Mouse (Mus musculus): ENCODE data around the gene Ano1.

The Ano1 gene

DNA sequence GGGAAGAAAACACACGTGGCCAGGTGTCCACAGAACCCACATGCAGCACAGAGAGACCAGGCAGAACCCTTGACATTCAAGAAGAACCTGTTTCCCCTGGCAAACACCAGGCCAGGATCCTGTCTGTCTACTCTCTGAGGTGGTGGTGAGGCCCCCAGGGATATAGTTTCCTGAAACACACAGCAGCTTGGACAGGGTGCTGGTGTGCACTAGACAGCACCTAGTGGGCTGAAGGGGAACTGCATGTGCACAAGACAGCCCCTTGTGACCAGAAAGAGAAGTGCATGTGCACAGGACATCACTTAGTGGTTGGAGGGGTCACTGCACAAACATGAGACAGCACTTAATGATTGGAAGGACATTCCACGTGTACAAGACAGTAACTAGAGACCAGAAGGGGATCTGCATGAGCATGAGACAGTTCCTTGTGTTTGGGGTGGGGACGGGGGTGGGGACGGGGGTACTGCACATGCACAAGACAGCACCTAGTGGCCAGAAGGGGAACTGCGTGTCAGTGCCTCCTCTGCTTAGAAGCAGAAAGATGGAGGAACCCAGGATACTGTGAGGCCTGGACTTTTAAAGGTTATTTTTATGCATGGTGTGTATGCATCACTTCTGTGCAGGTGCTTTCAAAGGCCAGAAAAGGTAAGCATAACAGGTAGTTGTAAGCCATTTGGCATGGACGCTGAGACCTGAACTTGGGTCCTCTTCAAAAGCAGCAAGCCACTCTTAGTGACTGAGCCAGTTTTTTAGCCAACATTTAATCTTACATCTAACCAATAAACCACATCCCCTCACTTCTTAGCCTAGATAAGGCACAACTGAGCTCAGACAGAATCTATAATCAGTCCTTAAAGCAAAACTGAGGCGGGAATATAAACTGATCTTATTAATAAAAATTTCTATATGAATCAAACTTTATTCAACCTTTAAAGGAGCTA lies 54.7 kb downstream of the Ano1 start:
- peak; percentile 64 for DNase-seq

DNA sequence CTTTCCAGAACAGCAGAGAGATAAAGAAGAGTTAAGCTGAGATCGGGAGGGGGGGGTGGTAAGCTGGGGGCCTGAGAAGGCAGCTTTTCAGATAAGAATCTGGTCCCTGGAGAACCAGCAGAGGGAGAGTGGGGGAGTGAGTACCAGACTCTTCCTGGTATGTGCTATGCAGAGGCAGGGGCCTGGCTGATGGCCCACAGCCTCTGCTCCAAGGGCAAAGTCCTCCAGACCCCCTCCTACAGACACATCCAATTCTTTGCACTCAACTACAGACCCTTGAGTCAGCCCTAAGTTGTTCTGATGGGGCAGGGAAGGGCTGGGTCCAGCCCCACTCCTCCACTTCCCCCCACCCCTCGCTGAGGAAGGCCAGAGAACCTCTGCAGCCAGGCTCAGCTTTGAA lies 61.9 kb downstream of the Ano1 start:
- no peak for DNase-seq

DNA sequence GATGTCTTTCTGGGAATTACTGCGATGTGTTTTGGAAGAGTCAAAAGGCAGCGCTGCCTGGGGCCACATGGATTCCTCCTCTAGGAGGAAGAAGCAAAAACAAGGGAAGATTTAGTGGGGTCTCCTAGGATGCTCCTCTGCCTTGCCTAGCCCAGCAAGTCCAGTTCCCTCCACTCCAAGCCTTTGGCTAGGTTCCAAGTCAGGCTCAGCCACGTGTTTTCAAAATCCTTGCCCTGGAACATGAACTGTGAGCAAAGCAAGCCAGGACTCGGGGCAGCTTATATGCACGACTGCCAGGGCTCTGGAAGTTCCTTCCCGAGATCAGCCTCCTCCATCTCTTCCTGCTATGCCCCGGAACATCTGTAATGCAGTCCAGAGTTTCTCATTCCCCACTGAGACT lies 62.6 kb downstream of the Ano1 start:
- DNase-seq = no peak

DNA sequence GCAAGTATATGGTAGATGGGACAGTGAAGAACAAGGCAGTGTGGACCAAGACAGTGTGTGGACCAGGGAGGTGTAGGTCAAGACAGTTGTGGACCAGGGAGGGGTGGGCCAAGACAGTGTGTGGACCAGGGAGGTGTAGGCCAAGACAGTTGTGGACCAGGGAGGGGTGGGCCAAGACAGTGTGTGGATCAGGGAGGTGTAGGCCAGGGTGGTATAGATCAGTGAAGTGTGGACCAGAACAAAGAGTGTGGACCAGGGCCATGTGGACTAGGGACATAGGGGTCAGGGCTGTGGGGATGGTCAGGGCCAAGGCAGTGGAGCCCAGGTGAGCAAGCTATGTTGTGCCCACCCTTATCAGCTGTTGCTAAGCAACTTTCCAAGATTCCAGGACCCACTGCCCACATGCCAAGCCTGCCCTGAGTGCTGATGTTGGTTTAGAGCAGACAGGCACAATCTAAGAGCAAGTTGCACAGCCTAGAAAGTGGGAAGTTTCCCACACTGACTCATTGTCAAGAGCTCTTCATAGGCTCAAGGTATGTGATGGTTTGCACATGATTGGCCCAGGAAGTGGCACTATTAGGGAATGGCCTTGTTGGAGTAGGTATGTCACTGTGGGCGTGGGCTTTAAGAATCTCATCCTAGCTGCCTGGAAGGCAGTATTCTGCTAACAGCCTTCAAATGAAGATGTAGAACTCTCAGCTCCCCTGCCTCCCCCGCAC lies 64.0 kb downstream of the Ano1 start:
- no peak for DNase-seq

DNA sequence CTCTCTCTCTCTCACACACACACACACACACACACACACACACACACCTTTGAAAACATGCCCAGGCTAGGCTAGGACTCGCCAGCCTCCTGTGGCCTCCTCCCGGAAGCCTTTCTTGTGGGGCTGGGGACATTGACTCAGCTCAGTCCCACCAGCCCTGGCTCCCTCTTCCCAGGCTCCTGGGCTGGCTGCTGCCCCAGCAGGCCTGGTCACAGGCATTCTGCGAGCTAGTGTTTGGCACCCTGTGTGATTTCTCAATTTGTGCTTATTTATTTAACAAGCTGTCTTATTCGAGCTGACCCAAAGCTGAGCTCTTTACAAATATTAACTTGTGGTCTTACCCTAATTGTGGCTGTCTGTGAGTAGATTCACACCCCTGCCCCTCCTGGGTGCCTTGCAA lies 66.8 kb downstream of the Ano1 start:
- no peak for DNase-seq

DNA sequence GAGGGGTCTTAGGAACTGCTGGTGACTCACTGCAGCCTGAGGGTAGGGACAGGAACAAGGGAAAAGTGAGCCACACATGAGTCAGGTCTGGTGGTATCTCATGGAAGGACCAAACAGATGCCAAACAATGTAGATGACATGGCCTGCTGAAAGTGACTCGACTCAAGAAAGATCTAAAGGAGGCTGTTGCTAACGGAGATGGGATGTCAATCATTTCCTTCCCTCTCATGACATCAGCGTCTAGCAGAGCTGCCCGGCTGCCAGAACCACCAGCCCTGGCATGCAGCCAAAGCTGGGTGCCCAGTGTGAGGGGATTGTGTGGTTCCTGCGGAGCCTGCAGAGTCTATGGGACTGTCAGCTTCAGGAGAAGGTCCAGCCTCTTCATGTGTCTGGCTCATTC lies 67.3 kb downstream of the Ano1 start:
- no peak for DNase-seq

DNA sequence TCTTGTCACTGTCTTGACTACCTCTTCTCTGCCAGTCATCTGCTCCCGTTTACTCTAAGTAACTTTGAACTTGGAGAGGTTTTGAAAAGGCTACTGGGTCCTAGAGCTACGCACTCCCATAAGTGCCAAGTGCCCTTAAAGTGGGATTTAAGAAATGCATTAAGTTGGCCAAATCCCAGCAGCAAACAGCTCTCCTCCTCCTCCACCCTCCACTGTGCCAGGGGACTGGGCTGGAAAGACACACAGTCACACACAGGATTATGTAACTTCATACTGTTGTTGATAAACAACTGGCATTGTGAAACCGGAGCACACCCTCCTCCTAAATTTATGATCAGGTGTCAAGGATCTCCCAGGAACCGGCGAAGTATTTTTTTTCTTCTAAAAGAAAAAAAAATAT lies 71.7 kb downstream of the Ano1 start:
- DNase-seq = no peak

DNA sequence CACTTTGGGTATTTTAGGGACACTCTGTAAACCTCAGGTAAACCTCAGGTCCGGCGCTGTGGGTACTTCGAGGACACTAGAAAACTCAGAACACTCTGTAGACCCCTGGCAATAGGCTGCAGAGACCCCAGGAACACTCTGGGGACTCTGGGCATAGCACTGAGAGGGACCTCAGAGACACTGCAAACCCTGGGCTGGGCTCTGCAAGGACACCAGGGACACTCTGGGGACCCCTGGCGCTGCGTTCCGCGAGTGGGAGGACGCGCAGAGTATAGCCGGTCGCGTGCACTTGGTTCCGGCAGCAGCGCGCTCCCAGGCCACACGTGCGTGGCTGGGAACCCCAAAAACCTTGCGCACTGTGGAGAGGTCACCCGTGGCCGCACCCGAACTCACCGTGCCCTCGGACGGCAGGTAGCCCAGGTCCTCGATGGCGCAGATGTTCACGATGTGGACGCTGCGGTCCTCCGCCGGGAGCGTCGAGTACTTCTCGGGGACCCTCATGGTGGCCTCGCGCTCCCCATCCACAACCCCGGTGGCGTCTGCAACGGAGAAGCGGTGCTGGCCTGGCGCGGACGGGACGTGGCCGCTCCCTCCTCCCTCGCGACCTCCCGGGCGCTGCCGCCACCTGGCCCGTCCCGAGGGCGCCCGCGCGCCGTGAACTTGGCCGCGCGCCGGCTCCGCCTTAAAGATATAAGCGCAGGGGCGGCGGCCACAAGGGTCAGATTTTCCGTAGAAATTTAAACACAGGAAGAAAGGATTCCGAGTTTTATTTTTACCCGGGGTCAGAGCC lies 73.3 kb downstream of the Ano1 start:
- no peak for DNase-seq

DNA sequence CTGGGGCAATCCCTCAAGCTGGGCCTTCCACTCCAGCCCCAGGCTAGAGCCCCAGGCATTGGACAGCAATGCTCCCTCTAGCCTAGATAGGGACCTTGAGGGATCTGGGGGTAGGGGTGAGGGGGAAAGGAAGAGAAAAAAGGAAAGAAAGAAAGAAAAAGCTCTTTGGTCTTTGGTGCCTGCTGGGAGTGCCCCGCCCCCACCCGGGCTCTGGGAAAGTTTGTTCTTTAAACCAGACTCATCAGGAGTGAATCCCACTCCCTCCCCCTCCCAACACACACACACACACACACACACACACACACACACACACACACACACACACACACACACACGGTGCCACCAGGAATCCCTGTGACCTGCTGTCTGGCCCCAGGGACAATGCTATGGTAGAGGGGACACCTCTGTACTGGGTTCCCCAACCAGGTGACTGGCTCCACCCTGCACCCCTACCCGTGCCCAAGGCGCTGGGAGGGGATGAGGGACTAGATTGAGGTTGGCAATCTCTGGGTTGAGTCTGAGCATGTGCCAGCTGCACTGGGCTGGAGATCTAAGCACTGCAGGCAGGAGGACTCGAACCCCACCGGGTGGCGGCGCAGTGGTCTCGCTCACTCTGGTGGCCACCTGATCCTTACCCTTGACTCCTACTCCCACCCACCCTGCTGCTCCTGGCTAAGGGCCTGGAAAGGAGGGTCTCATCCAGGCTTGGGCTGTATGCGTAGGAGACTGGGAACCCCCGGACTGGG lies 74.3 kb downstream of the Ano1 start:
- DNase-seq = no peak

DNA sequence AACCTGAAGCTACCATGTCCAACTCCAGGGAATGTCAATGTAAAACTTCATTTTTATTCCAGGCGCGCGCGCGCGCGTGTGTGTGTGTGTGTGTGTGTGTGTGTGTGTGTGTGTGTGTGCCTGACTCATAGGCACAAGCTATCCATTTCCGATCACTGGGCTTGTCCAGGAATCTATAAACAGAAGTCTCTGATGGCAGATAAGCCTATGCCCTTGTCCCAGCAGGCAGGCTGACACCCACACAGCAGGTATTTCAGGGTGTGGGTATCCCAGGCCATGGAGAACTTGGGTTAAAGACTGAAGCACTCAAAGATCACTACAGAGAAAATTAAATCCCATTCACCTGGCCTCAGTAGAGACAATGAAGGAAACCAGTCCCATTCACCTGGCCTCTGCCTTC lies 76.1 kb downstream of the Ano1 start:
- DNase-seq = no peak

DNA sequence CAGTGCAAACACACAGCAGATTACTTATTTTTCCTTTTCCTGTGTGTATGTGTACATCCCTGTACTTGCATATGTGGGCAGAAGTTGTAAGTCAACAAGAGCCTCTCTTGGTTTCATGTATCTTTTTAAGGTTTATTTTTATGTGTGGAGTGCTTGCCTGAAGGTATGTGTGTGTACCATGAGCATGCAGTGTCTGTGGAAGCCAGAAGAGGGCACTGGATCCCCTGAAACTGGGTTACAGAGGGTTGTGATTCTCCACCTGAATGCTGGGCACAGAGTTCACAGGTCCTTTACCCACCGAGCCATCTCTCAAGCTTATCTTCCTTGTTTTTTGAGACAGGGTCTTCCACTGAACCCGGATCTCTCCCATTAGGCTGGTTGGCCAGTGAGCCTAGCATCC lies 81.9 kb downstream of the Ano1 start:
- no peak for DNase-seq

DNA sequence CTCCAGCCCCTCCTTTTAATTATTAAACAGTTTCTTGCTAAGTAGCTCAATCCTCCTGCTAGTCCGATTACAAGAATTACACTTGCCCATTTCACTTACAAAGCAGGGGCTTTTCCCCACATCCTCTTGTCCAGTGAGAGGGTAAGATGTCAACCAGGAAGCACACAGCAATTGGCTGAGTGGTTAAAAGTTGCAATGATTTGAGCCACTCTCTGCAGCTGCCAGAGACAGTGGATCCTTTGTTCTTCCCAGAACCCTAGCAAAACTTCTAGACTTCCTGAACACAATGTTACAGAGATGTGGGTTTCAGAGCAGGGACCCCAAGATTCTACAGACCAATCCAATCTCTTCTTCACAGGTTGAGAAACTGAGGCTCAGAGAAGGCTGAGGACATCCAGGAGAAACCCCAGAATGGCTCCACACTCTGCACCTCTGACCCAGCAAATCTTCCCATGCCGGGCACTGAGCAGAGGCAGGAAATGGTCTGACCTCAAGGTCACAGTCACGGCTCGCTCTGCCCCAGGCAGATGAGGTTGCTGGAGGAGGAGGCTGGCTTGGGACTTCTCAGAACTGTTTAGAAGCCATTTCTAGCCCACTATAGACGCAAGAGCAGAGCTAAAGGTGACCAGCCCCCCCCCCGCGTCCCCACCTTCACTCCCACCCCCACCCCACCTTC lies 83.0 kb downstream of the Ano1 start:
- no peak for DNase-seq

DNA sequence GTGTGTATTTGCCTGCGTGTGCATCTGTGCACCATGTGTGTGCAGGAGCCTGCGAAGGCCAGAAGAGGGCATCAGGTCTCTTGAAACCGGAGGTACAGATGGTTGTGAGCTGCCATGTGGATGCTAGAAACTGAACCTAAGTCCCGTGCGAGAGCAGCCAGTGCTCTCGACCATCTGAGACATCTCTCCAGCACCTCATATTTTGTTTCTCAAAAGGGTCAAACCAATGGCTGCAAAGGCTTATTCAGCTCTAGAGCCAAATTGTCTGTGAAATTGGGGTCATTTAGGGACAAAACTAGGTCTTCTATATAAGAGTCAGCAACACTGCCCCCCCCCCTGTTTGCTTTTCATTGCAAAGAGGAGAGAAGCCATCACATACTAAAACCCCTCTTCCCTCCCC lies 84.7 kb downstream of the Ano1 start:
- no peak for DNase-seq

DNA sequence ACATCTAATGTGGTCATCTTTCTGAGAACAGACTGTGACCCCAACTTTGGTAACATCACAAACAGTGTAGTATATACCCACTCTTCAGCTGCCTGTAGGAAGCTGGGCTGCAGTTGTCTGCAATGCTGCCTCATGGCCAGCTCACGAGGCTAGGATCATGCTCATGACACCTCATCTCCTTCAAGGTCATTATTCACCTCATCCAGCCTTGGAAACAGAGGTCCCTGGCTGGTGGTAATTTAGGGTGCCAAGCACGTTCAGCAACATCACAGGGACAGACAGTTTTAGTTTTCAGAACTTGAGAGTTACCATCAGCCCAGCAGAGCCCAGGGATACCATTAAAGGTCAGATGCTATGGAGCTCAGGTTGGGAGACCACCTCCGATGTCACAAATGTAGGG lies 86.2 kb downstream of the Ano1 start:
- no peak for DNase-seq

DNA sequence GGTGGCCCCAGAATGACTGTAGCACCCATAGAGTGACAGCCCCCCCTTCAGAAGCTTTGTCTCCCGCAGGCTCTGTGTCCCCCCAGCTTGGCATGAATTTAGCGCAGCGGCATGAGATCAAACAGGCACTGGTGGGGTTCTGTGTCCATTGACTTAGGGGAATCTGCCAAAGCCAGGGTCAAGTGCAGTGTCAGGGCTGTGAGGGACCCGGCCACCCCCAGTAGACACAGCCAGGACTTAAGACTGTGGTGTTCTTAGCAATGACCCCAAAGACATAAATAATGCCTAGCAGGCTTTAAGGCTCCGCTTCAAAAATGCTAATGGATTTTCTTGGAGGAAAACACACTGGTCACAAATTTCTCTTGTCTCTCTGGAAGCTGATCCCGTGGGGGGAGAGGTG lies 88.2 kb downstream of the Ano1 start:
- DNase-seq = no peak

DNA sequence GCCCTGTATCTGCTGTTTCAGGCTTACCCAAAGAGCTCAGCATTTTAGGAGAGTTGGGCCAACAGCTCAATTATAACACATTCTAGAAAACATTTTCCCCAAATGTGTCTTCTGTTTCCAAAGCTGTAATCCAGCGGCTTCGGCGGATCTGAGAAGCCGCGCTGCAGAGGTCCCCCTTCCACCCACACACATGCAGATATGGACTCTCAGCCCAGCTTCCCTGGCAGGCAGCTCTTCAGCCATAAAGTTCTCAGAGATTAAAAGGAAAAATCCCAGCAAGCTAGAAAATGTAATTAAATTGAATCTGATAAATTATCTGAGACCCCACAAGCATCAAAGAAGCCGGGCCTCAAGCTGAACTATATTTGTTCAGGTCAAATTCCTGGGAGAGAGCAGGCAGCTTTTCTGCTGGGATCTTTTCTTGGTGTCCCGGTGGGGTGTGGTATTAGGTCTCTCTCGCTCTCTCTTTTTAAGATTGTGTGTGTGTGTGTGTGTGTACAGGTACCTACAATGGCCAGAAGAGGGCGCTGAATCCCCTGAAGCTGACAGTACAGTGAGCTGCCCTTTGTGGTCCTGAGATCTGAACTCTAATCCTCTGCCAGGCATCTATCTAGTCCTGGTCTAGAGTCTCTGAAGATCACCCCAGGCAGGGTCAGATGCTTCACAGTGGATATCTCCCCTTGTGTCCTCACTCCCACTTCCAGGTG lies 95.4 kb downstream of the Ano1 start:
- no peak for DNase-seq

DNA sequence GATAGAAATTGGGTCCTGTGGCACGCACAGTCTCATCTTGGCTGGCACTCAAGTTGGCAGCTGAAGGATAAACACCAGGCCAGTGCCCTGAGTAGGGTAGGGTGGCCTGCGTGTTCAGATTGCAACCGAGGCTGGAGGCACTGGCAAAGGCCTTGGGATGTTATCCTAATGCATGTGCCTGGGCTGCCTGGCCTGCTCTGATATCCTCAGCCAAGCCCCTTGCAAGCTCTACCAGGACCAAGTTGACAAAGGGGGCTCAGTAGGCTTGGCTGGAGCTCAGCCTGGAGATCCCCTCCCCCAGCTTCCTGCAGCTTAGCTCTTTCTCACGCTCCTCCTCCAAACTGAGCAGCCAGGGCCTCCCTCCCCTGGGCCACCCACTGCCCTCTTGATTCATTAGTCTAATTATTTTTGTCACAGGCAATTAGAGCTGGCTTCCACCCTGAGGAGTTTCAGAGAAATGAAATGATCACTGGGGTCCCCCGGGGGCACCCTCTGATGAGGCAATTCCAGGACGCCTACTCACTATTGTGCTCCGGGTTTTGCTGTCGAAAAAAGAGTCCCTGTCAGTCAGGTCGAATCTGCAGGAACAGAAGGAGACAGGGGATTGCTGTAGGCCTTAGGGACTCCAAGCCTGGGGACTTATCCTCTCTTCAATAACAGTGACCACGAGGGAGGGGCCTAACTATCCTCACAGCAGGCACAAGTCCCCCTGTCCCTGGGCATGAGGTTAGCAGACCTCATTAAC lies 97.9 kb downstream of the Ano1 start:
- DNase-seq = peak; percentile 35

DNA sequence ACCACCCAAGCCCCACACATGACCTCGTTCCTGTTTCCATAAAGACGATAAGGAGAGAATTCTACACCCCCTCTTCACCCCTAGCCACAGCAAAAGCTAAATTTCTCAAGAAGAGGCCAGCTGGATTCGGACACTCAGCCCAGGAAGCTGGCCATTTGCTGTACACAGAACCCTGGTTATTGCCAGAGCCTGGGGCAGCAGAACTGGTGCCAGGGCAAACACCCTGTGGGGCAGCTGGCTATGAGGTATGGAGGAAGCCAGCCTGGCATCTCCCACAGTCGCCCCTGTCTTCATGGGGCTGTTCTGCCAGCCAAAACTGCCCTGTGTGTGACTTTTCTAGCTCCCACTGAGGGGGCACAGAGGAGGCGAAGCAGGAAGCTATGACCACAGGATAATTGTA lies 104.2 kb downstream of the Ano1 start:
- no peak for DNase-seq

DNA sequence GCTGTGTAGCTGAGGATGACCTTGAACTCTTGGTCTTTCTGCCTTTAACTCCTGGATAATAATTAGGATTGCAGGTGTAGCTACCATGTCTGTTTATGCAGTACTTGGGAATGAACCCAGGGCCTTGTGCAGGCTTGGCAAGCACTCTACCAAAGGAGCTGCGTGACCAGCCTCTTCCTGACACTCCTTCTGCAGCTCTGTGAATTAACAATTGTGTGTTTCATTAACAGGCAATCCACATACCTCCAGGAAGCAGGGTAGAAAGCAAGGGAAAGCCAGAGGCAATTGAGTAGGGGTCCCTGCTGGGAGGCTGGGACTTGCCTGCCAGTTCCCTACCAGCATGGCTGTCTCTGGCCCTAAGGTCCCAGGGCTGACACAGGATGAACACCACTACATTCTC lies 111.0 kb downstream of the Ano1 start:
- no peak for DNase-seq

DNA sequence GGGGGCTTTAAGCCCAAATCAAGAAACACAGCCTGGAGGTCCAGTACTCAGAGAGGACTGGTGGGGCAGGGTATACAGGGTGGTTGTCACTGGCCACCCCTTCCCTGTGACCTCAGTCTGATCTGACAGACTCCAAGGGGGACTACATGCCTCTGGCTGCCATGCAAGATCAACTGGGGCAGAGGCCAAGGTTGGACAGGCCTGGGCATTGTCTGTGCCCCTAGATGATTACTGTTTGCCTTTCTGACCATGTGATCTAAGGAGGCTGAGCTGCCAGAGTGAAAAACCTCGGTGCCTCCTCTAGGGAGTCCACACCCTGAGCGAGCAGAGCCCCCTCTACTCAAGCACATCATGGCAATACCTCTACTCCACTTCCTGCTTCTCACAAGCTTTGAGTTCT lies 115.8 kb downstream of the Ano1 start:
- DNase-seq = no peak

DNA sequence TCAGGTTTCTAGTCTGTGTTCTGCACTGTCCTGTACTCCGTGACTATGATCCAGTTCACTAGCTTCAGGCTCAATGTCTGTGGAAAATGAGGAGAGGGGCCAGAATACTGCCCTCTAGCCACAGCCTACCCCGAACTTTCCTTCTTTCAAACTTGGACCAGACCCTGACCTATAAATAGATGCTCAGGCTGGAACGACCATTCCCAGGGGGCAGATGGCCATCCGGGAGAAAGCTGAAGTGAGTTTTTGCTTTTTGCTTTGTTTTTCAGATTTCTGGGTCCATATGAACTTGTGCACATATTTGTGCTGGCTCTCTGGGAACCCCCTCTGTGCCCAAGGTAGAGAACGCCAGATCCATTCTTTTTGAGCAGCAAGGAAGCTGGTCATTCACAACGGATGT lies 116.9 kb downstream of the Ano1 start:
- no peak for DNase-seq
